Mouse (Mus musculus) forebrain, embryonic 16.5 days (tissue): Measurements from ENCODE around the gene Sgms1. TPM values are rescaled to one million over a fixed set of nuclear protein-coding genes. Genes with fewer than 3 reads are reported as not detected.

ENCODE experiments used
- ATAC-seq: fragments of 200-750 bp; cut with Nextera tagmentation; 2 replicates; pipeline ENCODE4 v1.8.0; 2017; ENCODE audit warnings: mild to moderate bottlenecking, moderate library complexity
- H3K27ac ChIP-seq: fragments of 300-500 bp; sonication (generic); 2 replicates; pipeline ENCODE4 v1.5.1; 2014; ENCODE audit warnings: low read length, control low read depth
- H3K27me3 ChIP-seq: fragments of 300-500 bp; sonication (generic); replicated peaks from 2 replicates; pipeline ENCODE4 v1.6.1; 2014; ENCODE audit warnings: low read length; ENCODE audit not compliant: control insufficient read depth, insufficient read depth
- H3K36me3 ChIP-seq: fragments of 300-500 bp; sonication (generic); 2 replicates; pipeline ENCODE4 v1.6.1; 2014; ENCODE audit not compliant: control insufficient read depth, insufficient read depth
- H3K4me1 ChIP-seq: fragments of 300-500 bp; sonication (generic); replicated peaks from 2 replicates; pipeline ENCODE4 v1.6.1; 2014; ENCODE audit warnings: low read length; ENCODE audit not compliant: control insufficient read depth, insufficient read depth
- H3K4me2 ChIP-seq: fragments of 300-500 bp; sonication (generic); 2 replicates; pipeline ENCODE4 v1.6.1; 2014; ENCODE audit warnings: mild to moderate bottlenecking, low read length, control low read depth
- H3K4me3 ChIP-seq: fragments of 300-500 bp; sonication (generic); replicated peaks from 2 replicates; pipeline ENCODE4 v1.5.1; 2014; ENCODE audit warnings: mild to moderate bottlenecking, low read length, control low read depth
- H3K9ac ChIP-seq: fragments of 300-500 bp; sonication (generic); replicated peaks from 2 replicates; pipeline ENCODE4 v1.6.1; 2014; ENCODE audit warnings: low read depth, low read length, control low read depth
- H3K9me3 ChIP-seq: fragments of 300-500 bp; sonication (generic); 2 replicates; pipeline ENCODE4 v1.6.1; 2016; ENCODE audit warnings: low read length; ENCODE audit not compliant: control insufficient read depth
- WGBS: fragments of 180-500 bp; shearing (Covaris S2); extraction: QIAGEN DNeasy Blood & Tissue Kit; methylation state at CpG from one replicate; pipeline ENCODE4 v1.1.7; 2014; 5-methylcytosine and 5-hydroxymethylcytosine counted together
- polyA plus RNA-seq: library from polyadenylated mRNA; unstranded; fragments of >200 nt; fragmentation: Nextera tagmentation; extraction: Ambion mirVana; gene quantifications from 2 replicates; pipeline ENCODE4 v1.2.1, GENCODE M21; 2015

The Sgms1 gene
- polyA plus RNA-seq, 1 experiment from 2014 or later, result 16.3 TPM

GRCm38 (mm10) chr19:32198494-32199106 lies 190.9 kb downstream of the Sgms1 start:
- Histone ChIP-seq H3K9ac (no peak overlapping the region), H3K27me3 (no peaks in the 10 kb centered on the region), H3K4me1 (no peaks in the 10 kb centered on the region), H3K9me3 (no peaks in the 10 kb centered on the region), H3K4me3 (no peak overlapping the region), H3K36me3 (no peaks in the 10 kb centered on the region), H3K27ac (no peak overlapping the region), H3K4me2 (no peak overlapping the region)
- 98% methylated on average over 7 of the region's 7 CpGs for WGBS
- no peak for ATAC-seq

- WGBS, result 79% methylated on average over 15 of the region's 15 CpGs
- Histone ChIP-seq H3K4me2 (no peak overlapping the region), H3K36me3 (no peaks in the 10 kb centered on the region), H3K9me3 (no peaks in the 10 kb centered on the region), H3K27me3 (no peaks in the 10 kb centered on the region), H3K4me3 (no peak overlapping the region), H3K9ac (no peak overlapping the region), H3K4me1 (no peaks in the 10 kb centered on the region), H3K27ac (no peak overlapping the region)
- ATAC-seq, result no peak
Observed at GRCm38 (mm10) chr19:32196976-32197819, 192.3 kb downstream of the Sgms1 start.

- H3K9me3 ChIP-seq, result no peaks in the 10 kb centered on the region
- H3K4me2 ChIP-seq, result no peak overlapping the region
- no peaks in the 10 kb centered on the region for H3K4me1 ChIP-seq
- no peak overlapping the region for H3K9ac ChIP-seq
- no peaks in the 10 kb centered on the region for H3K36me3 ChIP-seq
- H3K4me3 ChIP-seq, result no peak overlapping the region
- WGBS, result 67% methylated on average over 5 of the region's 5 CpGs
- no peak overlapping the region for H3K27ac ChIP-seq
- no peak for ATAC-seq
- no peaks in the 10 kb centered on the region for H3K27me3 ChIP-seq
Observed at GRCm38 (mm10) chr19:32196222-32196621, 193.3 kb downstream of the Sgms1 start.

GRCm38 (mm10) chr19:32194863-32195262 lies 194.7 kb downstream of the Sgms1 start:
- Histone ChIP-seq H3K9ac (no peak overlapping the region), H3K4me1 (no peaks in the 10 kb centered on the region), H3K27ac (no peak overlapping the region), H3K9me3 (no peaks in the 10 kb centered on the region), H3K36me3 (no peaks in the 10 kb centered on the region), H3K4me2 (no peak overlapping the region), H3K27me3 (no peaks in the 10 kb centered on the region), H3K4me3 (no peak overlapping the region)
- 53% methylated on average over 1 of the region's 1 CpGs for WGBS
- no peak for ATAC-seq

- H3K9me3 ChIP-seq, result no peaks in the 10 kb centered on the region
- no peaks in the 10 kb centered on the region for H3K27me3 ChIP-seq
- no peak overlapping the region for H3K4me3 ChIP-seq
- no peak overlapping the region for H3K4me2 ChIP-seq
- 95% methylated on average over 3 of the region's 3 CpGs for WGBS
- no peak overlapping the region for H3K9ac ChIP-seq
- no peaks in the 10 kb centered on the region for H3K4me1 ChIP-seq
- no peaks in the 10 kb centered on the region for H3K36me3 ChIP-seq
- ATAC-seq, result no peak
- no peak overlapping the region for H3K27ac ChIP-seq
Observed at GRCm38 (mm10) chr19:32194074-32194473, 195.4 kb downstream of the Sgms1 start.

GRCm38 (mm10) chr19:32191596-32191995 lies 197.9 kb downstream of the Sgms1 start:
- 87% methylated on average over 3 of the region's 3 CpGs for WGBS
- no peak overlapping the region for H3K4me3 ChIP-seq
- no peak for ATAC-seq
- H3K36me3 ChIP-seq, result no peaks in the 10 kb centered on the region
- H3K27me3 ChIP-seq, result no peaks in the 10 kb centered on the region
- no peaks in the 10 kb centered on the region for H3K4me1 ChIP-seq
- H3K27ac ChIP-seq, result no peak overlapping the region
- no peak overlapping the region for H3K9ac ChIP-seq
- no peaks in the 10 kb centered on the region for H3K9me3 ChIP-seq
- no peak overlapping the region for H3K4me2 ChIP-seq

GRCm38 (mm10) chr19:32189961-32190360 lies 199.6 kb downstream of the Sgms1 start:
- Histone ChIP-seq H3K4me1 (no peaks in the 10 kb centered on the region), H3K36me3 (no peaks in the 10 kb centered on the region), H3K4me3 (no peak overlapping the region), H3K27me3 (no peaks in the 10 kb centered on the region), H3K9me3 (no peaks in the 10 kb centered on the region), H3K4me2 (no peak overlapping the region), H3K27ac (no peak overlapping the region), H3K9ac (no peak overlapping the region)
- 93% methylated on average over 6 of the region's 6 CpGs for WGBS
- ATAC-seq, result no peak

- no peaks in the 10 kb centered on the region for H3K9me3 ChIP-seq
- WGBS, result 79% methylated on average over 5 of the region's 5 CpGs
Observed at GRCm38 (mm10) chr19:32189036-32189436, 200.5 kb downstream of the Sgms1 start.

GRCm38 (mm10) chr19:32186594-32187092 lies 202.9 kb downstream of the Sgms1 start:
- Histone ChIP-seq H3K4me2 (no peak overlapping the region), H3K4me3 (no peak overlapping the region), H3K9ac (no peak overlapping the region), H3K36me3 (no peaks in the 10 kb centered on the region), H3K4me1 (no peaks in the 10 kb centered on the region), H3K27me3 (no peaks in the 10 kb centered on the region), H3K27ac (no peak overlapping the region), H3K9me3 (no peaks in the 10 kb centered on the region)
- ATAC-seq, result no peak
- WGBS, result 89% methylated on average over 8 of the region's 8 CpGs

More at GRCm38 (mm10) chr19:32189036-32189436, 200.5 kb downstream of the Sgms1 start:
- Histone ChIP-seq H3K4me2 (no peak overlapping the region), H3K9ac (no peak overlapping the region), H3K4me1 (no peaks in the 10 kb centered on the region), H3K27ac (no peak overlapping the region), H3K4me3 (no peak overlapping the region), H3K36me3 (no peaks in the 10 kb centered on the region), H3K27me3 (no peaks in the 10 kb centered on the region)
- no peak for ATAC-seq
